Mouse (Mus musculus) embryonic facial prominence, embryonic 14.5 days (tissue): Measurements from ENCODE around the gene Rpl36al. TPM values are rescaled to one million over a fixed set of nuclear protein-coding genes. Genes with fewer than 3 reads are reported as not detected.

Experiments
- ATAC-seq: fragments of 200-750 bp; cut with Nextera tagmentation; 2 replicates; pipeline ENCODE4 v1.8.0; 2017; ENCODE audit warnings: low read depth, moderate number of reproducible peaks, moderate TSS enrichment
- DNase-seq: peaks from one replicate; pipeline ENCODE4 v3.0.0-alpha.2; 2015; ENCODE audit warnings: low spot score
- H3K27ac ChIP-seq: fragments of 300-500 bp; sonication (generic); replicated peaks from 2 replicates; pipeline ENCODE4 v1.5.1; 2014; ENCODE audit warnings: low read depth, mild to moderate bottlenecking, low read length, moderate library complexity
- H3K27me3 ChIP-seq: fragments of 300-500 bp; sonication (generic); replicated peaks from 2 replicates; pipeline ENCODE4 v1.6.1; 2014; ENCODE audit warnings: low read length; ENCODE audit not compliant: control insufficient read depth, insufficient read depth
- H3K36me3 ChIP-seq: fragments of 300-500 bp; sonication (generic); 2 replicates; pipeline ENCODE4 v1.6.1; 2014; ENCODE audit warnings: low read length, mixed read lengths; ENCODE audit not compliant: control insufficient read depth, insufficient read depth
- H3K4me1 ChIP-seq: fragments of 300-500 bp; sonication (generic); 2 replicates; pipeline ENCODE4 v1.6.1; 2014; ENCODE audit warnings: antibody characterized with exemption, low read length; ENCODE audit not compliant: control insufficient read depth, insufficient read depth
- H3K4me2 ChIP-seq: fragments of 300-500 bp; sonication (generic); 2 replicates; pipeline ENCODE4 v1.6.1; 2014; ENCODE audit warnings: low read depth, mild to moderate bottlenecking, low read length, moderate library complexity, mixed read lengths
- H3K4me3 ChIP-seq: fragments of 300-500 bp; sonication (generic); 2 replicates; pipeline ENCODE4 v1.5.1; 2014; ENCODE audit warnings: low read depth, mild to moderate bottlenecking, low read length
- H3K9ac ChIP-seq: fragments of 300-500 bp; sonication (generic); 2 replicates; pipeline ENCODE4 v1.6.1; 2014; ENCODE audit warnings: low read depth, mild to moderate bottlenecking, low read length, moderate library complexity, mixed read lengths
- H3K9me3 ChIP-seq: fragments of 300-500 bp; sonication (generic); 2 replicates; pipeline ENCODE4 v1.6.1; 2016; ENCODE audit warnings: low read length; ENCODE audit not compliant: control insufficient read depth
- WGBS: fragments of 180-500 bp; shearing (Covaris S2); extraction: QIAGEN DNeasy Blood & Tissue Kit; methylation state at CpG from one replicate; pipeline ENCODE4 v1.1.7; 2014; 5-methylcytosine and 5-hydroxymethylcytosine counted together
- microRNA-seq: library from miRNA; unstranded; fragments of <30 nt; microRNA quantifications from one replicate; pipeline ENCODE4, GENCODE M21; 2016; ENCODE audit warnings: borderline number of aligned reads
- polyA plus RNA-seq: library from polyadenylated mRNA; unstranded; fragments of >200 nt; fragmentation: Nextera tagmentation; extraction: Ambion mirVana; gene quantifications from 2 replicates; pipeline ENCODE4 v1.2.1, GENCODE M21; 2014

Rpl36al gene
- polyA plus RNA-seq, 1 experiment from 2014 or later, result 692 TPM

DNA sequence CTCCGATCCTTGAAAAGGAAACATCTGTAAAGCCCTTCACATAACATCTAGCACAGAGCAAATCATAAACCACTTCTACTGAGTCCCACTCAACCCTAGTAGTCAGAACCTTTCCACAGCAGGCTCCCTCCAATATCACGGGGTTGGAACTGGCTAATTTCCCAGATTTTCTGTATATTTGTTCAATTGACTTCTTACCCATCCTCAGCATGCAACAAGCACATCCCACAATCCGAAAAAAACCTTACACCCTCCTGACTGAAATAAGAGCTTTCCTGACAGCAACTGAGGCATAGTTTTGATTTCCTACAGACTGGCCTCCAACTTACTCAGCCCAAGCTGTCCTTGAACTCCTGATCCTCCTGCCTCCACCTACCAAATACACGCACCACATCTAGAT is 27.4 kb downstream of the Rpl36al start:
- Histone ChIP-seq H3K9ac (no peak overlapping the region), H3K36me3 (peaks cover 20% of the 10 kb centered on the region), H3K9me3 (no peaks in the 10 kb centered on the region), H3K4me1 (0 out of 2 replicates have a peak, but pooled peaks cover 4% of the 10 kb centered on the region), H3K4me3 (no peak overlapping the region), H3K4me2 (no peak overlapping the region), H3K27me3 (no peaks in the 10 kb centered on the region), H3K27ac (no peak overlapping the region)
- 81% methylated on average over 4 of the region's 4 CpGs for WGBS
- ATAC-seq (no peak), DNase-seq (no peak)

DNA sequence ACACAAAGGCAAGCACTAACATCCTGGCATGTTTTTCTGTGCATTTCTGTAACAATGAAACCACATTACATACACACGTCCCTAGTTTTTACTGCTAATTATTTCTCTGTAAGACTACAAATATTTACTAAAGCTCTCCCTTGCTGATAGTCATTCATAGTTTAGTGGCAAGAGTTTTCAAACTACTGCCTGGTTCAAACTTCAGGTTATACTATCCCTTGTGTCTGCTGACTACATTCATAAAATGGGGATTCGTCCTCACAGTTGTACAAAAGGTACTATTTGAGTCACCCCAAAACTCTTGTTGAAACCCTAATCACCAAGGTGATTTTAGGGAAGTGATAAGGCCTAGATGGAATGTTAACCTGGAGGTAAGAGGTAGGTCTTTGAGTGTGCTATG is 28.0 kb downstream of the Rpl36al start:
- no peak for ATAC-seq
- H3K4me2 ChIP-seq, result no peak overlapping the region
- H3K27me3 ChIP-seq, result no peaks in the 10 kb centered on the region
- 0 out of 2 replicates have a peak, but pooled peaks cover 4% of the 10 kb centered on the region for H3K4me1 ChIP-seq
- no peak overlapping the region for H3K27ac ChIP-seq
- 80% methylated on average over 2 of the region's 2 CpGs for WGBS
- H3K9me3 ChIP-seq, result no peaks in the 10 kb centered on the region
- H3K4me3 ChIP-seq, result no peak overlapping the region
- no peak overlapping the region for H3K9ac ChIP-seq
- no peak for DNase-seq
- H3K36me3 ChIP-seq, result peaks cover 20% of the 10 kb centered on the region

DNA sequence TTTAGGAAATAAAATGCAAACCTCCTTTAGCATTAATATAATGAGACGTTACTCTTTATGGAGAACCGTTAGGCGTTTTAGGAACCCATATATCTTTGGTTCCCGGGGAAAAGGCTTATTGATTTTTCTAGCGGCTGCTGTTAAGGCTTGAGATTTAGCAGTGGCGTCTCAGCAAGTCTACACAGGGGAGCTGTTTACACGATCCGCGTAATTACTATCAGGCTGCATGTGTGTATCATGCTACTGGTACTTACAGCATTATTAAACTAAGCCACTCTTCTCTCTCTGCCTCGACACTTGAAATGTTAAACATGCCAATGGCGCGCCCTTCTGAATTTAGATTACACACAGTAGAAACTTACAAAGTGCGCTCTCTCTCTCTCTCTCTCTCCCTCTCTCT is 33.8 kb downstream of the Rpl36al start:
- no peak overlapping the region for H3K27ac ChIP-seq
- ATAC-seq (no peak), DNase-seq (no peak)
- no peaks in the 10 kb centered on the region for H3K4me1 ChIP-seq
- H3K4me3 ChIP-seq, result no peak overlapping the region
- no peaks in the 10 kb centered on the region for H3K27me3 ChIP-seq
- H3K9ac ChIP-seq, result no peak overlapping the region
- no peak overlapping the region for H3K4me2 ChIP-seq
- no peaks in the 10 kb centered on the region for H3K36me3 ChIP-seq
- H3K9me3 ChIP-seq, result no peaks in the 10 kb centered on the region
- 79% methylated on average over 13 of the region's 13 CpGs for WGBS

DNA sequence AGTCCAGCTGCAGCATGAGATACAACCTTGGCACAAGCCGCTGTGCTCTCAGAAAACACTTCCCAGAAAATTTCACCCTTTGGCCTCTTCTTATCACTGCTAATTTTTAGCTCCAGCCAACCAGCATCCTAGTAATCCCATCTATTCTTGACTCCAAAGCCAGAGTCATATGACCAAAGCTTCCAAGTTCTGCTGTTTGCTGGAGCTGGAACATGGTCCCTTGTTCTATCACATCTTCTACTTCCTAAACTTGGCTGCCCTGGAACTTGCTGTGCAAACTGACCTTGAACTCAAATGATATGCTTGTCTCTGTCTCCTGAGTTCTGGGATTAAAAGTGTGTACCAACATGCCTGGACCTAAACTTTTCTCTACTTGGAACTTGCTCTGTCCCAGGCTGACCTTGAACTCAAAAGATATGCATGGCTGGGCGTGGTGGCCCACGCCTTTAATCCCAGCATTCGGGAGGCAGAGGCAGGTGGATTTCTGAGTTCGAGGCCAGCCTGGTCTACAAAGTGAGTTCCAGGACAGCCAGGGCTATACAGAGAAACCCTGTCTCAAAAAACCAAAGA is 36.6 kb downstream of the Rpl36al start:
- Histone ChIP-seq H3K36me3 (no peaks in the 10 kb centered on the region), H3K9ac (no peak overlapping the region), H3K9me3 (no peaks in the 10 kb centered on the region), H3K27me3 (no peaks in the 10 kb centered on the region), H3K4me1 (no peaks in the 10 kb centered on the region), H3K4me2 (no peak overlapping the region), H3K27ac (no peak overlapping the region), H3K4me3 (no peak overlapping the region)
- ATAC-seq (no peak), DNase-seq (no peak)
- 94% methylated on average over 5 of the region's 5 CpGs for WGBS

DNA sequence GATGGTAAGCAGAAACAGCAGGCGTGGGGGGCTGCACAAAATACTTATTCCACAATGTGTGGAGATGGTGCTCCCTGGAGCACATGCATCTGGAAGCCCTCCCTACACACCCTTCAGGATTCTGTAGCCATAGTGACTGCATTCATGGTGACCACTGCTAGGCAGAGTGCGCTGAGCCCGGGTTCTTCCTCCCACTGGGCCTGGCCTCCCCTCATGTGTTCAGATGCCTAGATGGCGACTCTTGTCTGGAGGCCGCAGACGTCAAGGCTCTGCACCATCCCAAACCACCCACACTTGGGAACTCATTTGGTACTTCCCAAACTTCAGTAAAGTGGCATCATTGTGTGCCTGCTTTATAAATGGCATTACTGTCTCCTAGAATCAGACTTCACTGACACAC is 40.4 kb downstream of the Rpl36al start:
- Histone ChIP-seq H3K4me1 (no peaks in the 10 kb centered on the region), H3K4me2 (no peak overlapping the region), H3K9ac (no peak overlapping the region), H3K9me3 (no peaks in the 10 kb centered on the region), H3K27ac (no peak overlapping the region), H3K4me3 (no peak overlapping the region), H3K27me3 (no peaks in the 10 kb centered on the region), H3K36me3 (no peaks in the 10 kb centered on the region)
- DNase-seq (no peak), ATAC-seq (no peak)
- 62% methylated on average over 6 of the region's 6 CpGs for WGBS

DNA sequence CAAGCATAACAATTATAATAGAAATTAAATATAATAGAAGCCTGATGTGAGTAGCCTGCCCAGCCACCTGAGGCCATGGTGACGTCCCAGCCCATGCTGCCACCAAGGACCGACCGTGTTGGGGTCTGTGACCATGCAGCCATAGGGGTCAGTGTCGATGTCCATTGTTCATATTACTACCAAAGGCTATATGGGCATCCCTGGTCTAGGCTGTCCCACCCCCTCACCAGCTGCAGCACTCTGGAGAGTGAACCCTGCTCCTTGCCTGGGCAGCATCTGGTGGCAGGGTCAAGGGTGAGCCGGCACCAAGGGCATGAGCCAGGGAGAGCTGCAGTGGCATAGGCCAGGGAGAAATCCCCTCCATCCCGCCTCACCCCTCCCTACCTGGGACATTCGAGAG is 44.0 kb downstream of the Rpl36al start:
- Histone ChIP-seq H3K36me3 (no peaks in the 10 kb centered on the region), H3K4me2 (no peak overlapping the region), H3K4me3 (no peak overlapping the region), H3K27ac (no peak overlapping the region), H3K4me1 (no peaks in the 10 kb centered on the region), H3K9me3 (no peaks in the 10 kb centered on the region), H3K27me3 (no peaks in the 10 kb centered on the region), H3K9ac (no peak overlapping the region)
- DNase-seq, result no peak
- no peak for ATAC-seq
- 76% methylated on average over 7 of the region's 7 CpGs for WGBS

DNA sequence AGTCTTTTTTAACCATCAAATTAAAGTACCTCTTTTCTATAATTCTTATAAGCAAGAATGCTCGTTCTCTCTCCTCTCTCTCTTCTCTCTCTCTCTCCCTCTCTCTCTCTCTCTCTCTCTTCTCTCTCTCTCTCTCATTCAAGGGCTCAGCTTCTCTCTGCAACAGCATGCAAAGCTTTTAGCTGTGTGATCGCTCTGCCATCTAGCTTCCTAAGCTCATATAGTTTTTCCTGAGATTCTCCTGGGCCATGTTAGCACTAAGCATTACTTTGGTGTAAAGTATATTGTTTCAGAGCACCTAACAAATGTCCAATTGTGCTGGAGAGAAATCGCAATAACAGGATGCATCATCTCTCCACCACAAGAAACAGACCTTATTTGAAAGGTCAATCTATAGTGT is 44.7 kb downstream of the Rpl36al start:
- H3K4me3 ChIP-seq, result no peak overlapping the region
- 85% methylated on average over 3 of the region's 3 CpGs for WGBS
- H3K27ac ChIP-seq, result no peak overlapping the region
- ATAC-seq (no peak), DNase-seq (no peak)
- H3K4me2 ChIP-seq, result no peak overlapping the region
- no peaks in the 10 kb centered on the region for H3K36me3 ChIP-seq
- no peak overlapping the region for H3K9ac ChIP-seq
- no peaks in the 10 kb centered on the region for H3K9me3 ChIP-seq
- H3K4me1 ChIP-seq, result no peaks in the 10 kb centered on the region
- no peaks in the 10 kb centered on the region for H3K27me3 ChIP-seq

Small RNAs within 50 kb of the gene (microRNA-seq; reads per million reads assigned to microRNA genes)
- gene Gm47287 (not detected), gene Gm47295 (not detected)

Other genes starting within 250 kb of the Rpl36al start
- 1,758 and 2,055 TPM in 2 replicates for gene Rps29, start 24.9 kb downstream of the Rpl36al start, polyA plus RNA-seq
- 16.9 and 18.4 TPM in 2 replicates for gene Lrr1, start 15.3 kb downstream of the Rpl36al start, polyA plus RNA-seq
- gene Mgat2, start 74 bp upstream of the Rpl36al start, polyA plus RNA-seq, result 65.5 and 66.1 TPM in 2 replicates
- 18.2 and 23.2 TPM in 2 replicates for gene Gm49383, start 13.0 kb upstream of the Rpl36al start, polyA plus RNA-seq
- gene Dnaaf2, start 14.3 kb upstream of the Rpl36al start, polyA plus RNA-seq, result 5.5 and 6.0 TPM in 2 replicates
- gene Gm49384, start 20.2 kb upstream of the Rpl36al start, polyA plus RNA-seq, result 18.4 and 19.4 TPM in 2 replicates
- 21.4 and 23.9 TPM in 2 replicates for gene Pole2, start 44.1 kb upstream of the Rpl36al start, polyA plus RNA-seq
- 9.0 and 9.8 TPM in 2 replicates for gene Klhdc1, start 57.1 kb upstream of the Rpl36al start, polyA plus RNA-seq
- 124 and 133 TPM in 2 replicates for gene Klhdc2, start 112.6 kb upstream of the Rpl36al start, polyA plus RNA-seq
- gene Nemf, start 173.1 kb upstream of the Rpl36al start, polyA plus RNA-seq, result 65.8 and 75.1 TPM in 2 replicates
- 62.3 and 66.7 TPM in 2 replicates for gene Arf6, start 188.1 kb upstream of the Rpl36al start, polyA plus RNA-seq
- 1.7 and 1.8 TPM in 2 replicates for gene Gm9887, start 188.4 kb upstream of the Rpl36al start, polyA plus RNA-seq